Mouse (Mus musculus): ENCODE results near the gene Tmed11. TPM values are rescaled to one million over a fixed set of nuclear protein-coding genes. Genes with fewer than 3 reads are reported as not detected.
"Not testable (repeated sequence)": the region's sequence is repeated elsewhere in the genome, so short reads cannot be mapped to it uniquely, and the experiment has no call there.

Tmed11 gene
- polyA plus RNA-seq (2014; fragmentation: Nextera tagmentation; extraction: Ambion mirVana) = not detected in 2 replicates

- H3K36me3 ChIP-seq (ENCODE audit: control insufficient read depth, insufficient read depth, low read length); H3K4me1 ChIP-seq (ENCODE audit: control insufficient read depth, insufficient read depth, low read length); H3K9me3 ChIP-seq (ENCODE audit: control insufficient read depth, low read length); H3K27me3 ChIP-seq (ENCODE audit: control insufficient read depth, insufficient read depth, low read length); H3K4me3 ChIP-seq (ENCODE audit: low read depth, low read length); H3K9ac ChIP-seq (ENCODE audit: low read length); H3K4me2 ChIP-seq (ENCODE audit: low read depth); ATAC-seq (ENCODE audit: insufficient read depth, low FRiP score, low TSS enrichment); DNase-seq (ENCODE audit: low spot score); H3K27ac ChIP-seq (ENCODE audit: low read depth, low read length): not testable (repeated sequence)
- 62% methylated on average over 2 of the region's 2 CpGs for WGBS
Observed at GRCm38 (mm10) chr5:108795263-108795662, at the start of gene Tmed11. TSS of gene Tmed11 (minus strand) at chr5:108795363.

GRCm38 (mm10) chr5:108836156-108836555, 41.0 kb upstream of the Tmed11 start:
- no peak for ATAC-seq (ENCODE audit: insufficient read depth, low FRiP score, low TSS enrichment)
- Histone ChIP-seq H3K4me2 (ENCODE audit: low read depth) (no peak overlapping the region), H3K9me3 (ENCODE audit: control insufficient read depth, low read length) (no peaks in the 10 kb centered on the region)

GRCm38 (mm10) chr5:108823276-108823675, 28.1 kb upstream of the Tmed11 start:
- WGBS = 82% methylated on average over 2 of the region's 2 CpGs
- Histone ChIP-seq H3K27ac (ENCODE audit: low read depth, low read length) (no peak overlapping the region), H3K9me3 (ENCODE audit: control insufficient read depth, low read length) (no peaks in the 10 kb centered on the region), H3K36me3 (ENCODE audit: control insufficient read depth, insufficient read depth, low read length) (no peaks in the 10 kb centered on the region), H3K27me3 (ENCODE audit: control insufficient read depth, insufficient read depth, low read length) (no peaks in the 10 kb centered on the region), H3K4me3 (ENCODE audit: low read depth, low read length) (no peak overlapping the region), H3K4me2 (ENCODE audit: low read depth) (no peak overlapping the region), H3K9ac (ENCODE audit: low read length) (no peak overlapping the region), H3K4me1 (ENCODE audit: control insufficient read depth, insufficient read depth, low read length) (no peaks in the 10 kb centered on the region)
- DNase-seq (ENCODE audit: low spot score) = no peak
- ATAC-seq (ENCODE audit: insufficient read depth, low FRiP score, low TSS enrichment) = no peak

More at GRCm38 (mm10) chr5:108836156-108836555, 41.0 kb upstream of the Tmed11 start:
- DNase-seq (ENCODE audit: low spot score) = peak; percentile 28
- no peak overlapping the region for H3K27ac ChIP-seq (ENCODE audit: low read depth, low read length)
- no peak overlapping the region for H3K9ac ChIP-seq (ENCODE audit: low read length)
- no peaks in the 10 kb centered on the region for H3K4me1 ChIP-seq (ENCODE audit: control insufficient read depth, insufficient read depth, low read length)
- WGBS = 84% methylated on average over 1 of the region's 1 CpGs
- H3K4me3 ChIP-seq (ENCODE audit: low read depth, low read length) = no peak overlapping the region
- H3K36me3 ChIP-seq (ENCODE audit: control insufficient read depth, insufficient read depth, low read length) = no peaks in the 10 kb centered on the region
- no peaks in the 10 kb centered on the region for H3K27me3 ChIP-seq (ENCODE audit: control insufficient read depth, insufficient read depth, low read length)

GRCm38 (mm10) chr5:108808750-108809149, 13.6 kb upstream of the Tmed11 start, which contains the start of gene Vmn2r8:
TSS of gene Vmn2r8 (minus strand) at chr5:108808850.
- DNase-seq (ENCODE audit: low spot score); ATAC-seq (ENCODE audit: insufficient read depth, low FRiP score, low TSS enrichment); H3K27me3 ChIP-seq (ENCODE audit: control insufficient read depth, insufficient read depth, low read length); H3K4me2 ChIP-seq (ENCODE audit: low read depth); H3K4me3 ChIP-seq (ENCODE audit: low read depth, low read length); H3K27ac ChIP-seq (ENCODE audit: low read depth, low read length); H3K9me3 ChIP-seq (ENCODE audit: control insufficient read depth, low read length); H3K36me3 ChIP-seq (ENCODE audit: control insufficient read depth, insufficient read depth, low read length); H3K4me1 ChIP-seq (ENCODE audit: control insufficient read depth, insufficient read depth, low read length); H3K9ac ChIP-seq (ENCODE audit: low read length): not testable (repeated sequence)
- 73% methylated on average over 2 of the region's 2 CpGs for WGBS

GRCm38 (mm10) chr5:108803646-108804045, 8.5 kb upstream of the Tmed11 start:
- H3K36me3 ChIP-seq (ENCODE audit: control insufficient read depth, insufficient read depth, low read length) = no peaks in the 10 kb centered on the region
- DNase-seq (ENCODE audit: low spot score) = no peak
- H3K4me2 ChIP-seq (ENCODE audit: low read depth) = no peak overlapping the region
- WGBS = 45% methylated on average over 1 of the region's 1 CpGs
- no peak for ATAC-seq (ENCODE audit: insufficient read depth, low FRiP score, low TSS enrichment)
- H3K4me1 ChIP-seq (ENCODE audit: control insufficient read depth, insufficient read depth, low read length) = no peaks in the 10 kb centered on the region
- H3K27ac ChIP-seq (ENCODE audit: low read depth, low read length) = no peak overlapping the region
- no peaks in the 10 kb centered on the region for H3K9me3 ChIP-seq (ENCODE audit: control insufficient read depth, low read length)
- no peak overlapping the region for H3K9ac ChIP-seq (ENCODE audit: low read length)
- no peak overlapping the region for H3K4me3 ChIP-seq (ENCODE audit: low read depth, low read length)
- no peaks in the 10 kb centered on the region for H3K27me3 ChIP-seq (ENCODE audit: control insufficient read depth, insufficient read depth, low read length)

- not testable (repeated sequence) for H3K9me3 ChIP-seq (ENCODE audit: control insufficient read depth, low read length); H3K36me3 ChIP-seq (ENCODE audit: control insufficient read depth, insufficient read depth, low read length); H3K4me1 ChIP-seq (ENCODE audit: control insufficient read depth, insufficient read depth, low read length); H3K27ac ChIP-seq (ENCODE audit: low read depth, low read length); H3K4me3 ChIP-seq (ENCODE audit: low read depth, low read length); H3K4me2 ChIP-seq (ENCODE audit: low read depth); H3K27me3 ChIP-seq (ENCODE audit: control insufficient read depth, insufficient read depth, low read length); ATAC-seq (ENCODE audit: insufficient read depth, low FRiP score, low TSS enrichment); H3K9ac ChIP-seq (ENCODE audit: low read length)
- 34% methylated on average over 1 of the region's 1 CpGs for WGBS
- DNase-seq (ENCODE audit: low spot score) = peak; percentile 20
Observed at GRCm38 (mm10) chr5:108790385-108790784, 4.8 kb downstream of the Tmed11 start.

- DNase-seq (ENCODE audit: low spot score) = no peak
- no peak for ATAC-seq (ENCODE audit: insufficient read depth, low FRiP score, low TSS enrichment)
- no peak within 1 kb of the TSS for H3K27ac ChIP-seq (ENCODE audit: low read depth, low read length)
- no peaks in the 10 kb centered on the region for H3K27me3 ChIP-seq (ENCODE audit: control insufficient read depth, insufficient read depth, low read length)
- 75% methylated on average over 40 of the region's 40 CpGs for WGBS
- H3K9ac ChIP-seq (ENCODE audit: low read length) = no peak within 1 kb of the TSS
- H3K4me1 ChIP-seq (ENCODE audit: control insufficient read depth, insufficient read depth, low read length) = no peaks in the 10 kb centered on the region
- no peak within 1 kb of the TSS for H3K4me3 ChIP-seq (ENCODE audit: low read depth, low read length)
- no peaks in the 10 kb centered on the region for H3K9me3 ChIP-seq (ENCODE audit: control insufficient read depth, low read length)
- no peaks in the 10 kb centered on the region for H3K36me3 ChIP-seq (ENCODE audit: control insufficient read depth, insufficient read depth, low read length)
- H3K4me2 ChIP-seq (ENCODE audit: low read depth) = no peak within 1 kb of the TSS
Observed at GRCm38 (mm10) chr5:108774630-108775306, 20.4 kb downstream of the Tmed11 start, which contains the start of gene Rnf212. TSS of gene Rnf212 (minus strand) at chr5:108774982.

GRCm38 (mm10) chr5:108760002-108760401, 35.2 kb downstream of the Tmed11 start:
- Histone ChIP-seq H3K27ac (ENCODE audit: low read depth, low read length) (no peak overlapping the region), H3K36me3 (ENCODE audit: control insufficient read depth, insufficient read depth, low read length) (no peaks in the 10 kb centered on the region), H3K9me3 (ENCODE audit: control insufficient read depth, low read length) (no peaks in the 10 kb centered on the region), H3K4me1 (ENCODE audit: control insufficient read depth, insufficient read depth, low read length) (no peaks in the 10 kb centered on the region), H3K9ac (ENCODE audit: low read length) (no peak overlapping the region), H3K4me3 (ENCODE audit: low read depth, low read length) (no peak overlapping the region), H3K4me2 (ENCODE audit: low read depth) (no peak overlapping the region), H3K27me3 (ENCODE audit: control insufficient read depth, insufficient read depth, low read length) (no peaks in the 10 kb centered on the region)
- DNase-seq (ENCODE audit: low spot score) (no peak), ATAC-seq (ENCODE audit: insufficient read depth, low FRiP score, low TSS enrichment) (no peak)
- 85% methylated on average over 2 of the region's 2 CpGs for WGBS

- DNase-seq (ENCODE audit: low spot score) (peak; percentile 9), ATAC-seq (ENCODE audit: insufficient read depth, low FRiP score, low TSS enrichment) (no peak)
- H3K27ac ChIP-seq (ENCODE audit: low read depth, low read length) = no peak overlapping the region
- no peak overlapping the region for H3K4me2 ChIP-seq (ENCODE audit: low read depth)
- no peaks in the 10 kb centered on the region for H3K9me3 ChIP-seq (ENCODE audit: control insufficient read depth, low read length)
- no peaks in the 10 kb centered on the region for H3K36me3 ChIP-seq (ENCODE audit: control insufficient read depth, insufficient read depth, low read length)
- H3K9ac ChIP-seq (ENCODE audit: low read length) = no peak overlapping the region
- WGBS = 54% methylated on average over 3 of the region's 3 CpGs
- H3K4me3 ChIP-seq (ENCODE audit: low read depth, low read length) = no peak overlapping the region
- no peaks in the 10 kb centered on the region for H3K27me3 ChIP-seq (ENCODE audit: control insufficient read depth, insufficient read depth, low read length)
- H3K4me1 ChIP-seq (ENCODE audit: control insufficient read depth, insufficient read depth, low read length) = no peaks in the 10 kb centered on the region
Observed at GRCm38 (mm10) chr5:108758396-108758795, 36.8 kb downstream of the Tmed11 start.

All from neural tube, embryonic 11.5 days (tissue).